Comparison of ENCODE assay signal across 9 mouse cellular contexts in the genomic region with DNA sequence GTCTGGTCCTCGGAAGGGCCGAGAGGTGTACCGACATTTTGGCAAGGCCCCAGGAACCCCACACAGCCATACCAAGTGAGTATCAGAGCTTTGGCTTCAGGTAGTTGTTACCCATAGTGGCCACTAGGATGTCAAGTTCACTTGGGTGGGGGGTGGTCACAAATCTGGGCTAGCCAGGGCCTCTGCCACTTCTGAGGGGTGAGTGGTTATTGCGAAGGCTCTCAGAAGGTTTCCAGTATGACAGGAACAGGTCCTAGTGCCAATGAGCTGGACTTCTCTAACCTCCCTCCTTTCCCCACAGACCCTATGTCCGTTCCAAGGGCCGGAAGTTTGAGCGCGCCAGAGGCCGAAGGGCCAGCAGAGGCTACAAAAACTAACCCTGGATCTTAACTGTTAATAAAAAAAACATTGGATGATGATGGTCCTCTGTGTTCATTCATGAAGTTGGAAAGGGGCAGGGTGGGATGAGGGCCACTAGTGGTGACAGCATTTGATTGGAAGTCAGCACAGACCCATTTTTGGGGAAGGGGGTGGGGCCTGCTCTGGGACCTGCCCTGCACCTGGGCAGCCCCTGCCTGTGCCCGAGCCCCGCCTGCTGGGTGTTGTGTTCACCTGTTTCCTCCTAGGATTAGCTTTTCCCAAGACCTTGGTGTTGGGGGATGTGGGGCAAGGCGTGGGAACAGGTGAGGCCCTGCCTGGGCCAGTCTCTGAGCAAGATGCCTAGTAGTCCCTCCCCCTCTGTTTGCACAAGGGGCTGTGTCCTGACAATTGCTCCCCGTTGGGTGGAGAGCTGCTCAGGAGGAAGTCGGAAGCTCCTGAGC. TPM values are rescaled to one million over a fixed set of nuclear protein-coding genes. Genes with fewer than 3 reads are reported as not detected.
A peak's percentile ranks its signal among the peaks of the same experiment; 100 is the strongest.
DNase-seq lines count a peak whose midpoint lies in the region; ATAC-seq and TF ChIP-seq lines count a peak whose summit lies in the region.
"Had no signal": no experiment of that assay in that cellular context is flagged by ENCODE, and none has a peak within 500 bp of the region (broad histone marks: within the 10 kb centered on the region; RNA-seq: fewer than 3 reads in every experiment).

A gene (plus strand): TSS at position 800 of the 821 bp plus-strand sequence.

- H3K9me3 ChIP-seq in midbrain, embryonic 11.5 days (ENCODE audit: control insufficient read depth, low read length): no peaks in the 10 kb centered on the region
- H3K9me3 ChIP-seq in midbrain, embryonic 14.5 days (ENCODE audit: control insufficient read depth, low read length): no peaks in the 10 kb centered on the region
- H3K9me3 ChIP-seq in intestine, embryonic 14.5 days (ENCODE audit: control insufficient read depth, low read length): no peaks in the 10 kb centered on the region

- no peak for ATAC-seq in midbrain, embryonic 11.5 days (ENCODE audit: low FRiP score)
- ATAC-seq in midbrain, embryonic 14.5 days (ENCODE audit: low FRiP score, low TSS enrichment): no peak
- ATAC-seq in intestine, embryonic 14.5 days (replicated peaks; ENCODE audit: low FRiP score, low TSS enrichment, low read depth): peak; percentile 67
- ATAC-seq: inflammation-experienced regulatory T-cells, adult 6 months had no signal

- H3K4me1 ChIP-seq in midbrain, embryonic 11.5 days (ENCODE audit: control insufficient read depth, insufficient read depth, low read length): peaks cover 30% of the 10 kb centered on the region
- peaks cover 27% of the 10 kb centered on the region for H3K4me1 ChIP-seq in midbrain, embryonic 14.5 days (ENCODE audit: control insufficient read depth, insufficient read depth, low read length)
- H3K4me1 ChIP-seq in intestine, embryonic 14.5 days (replicated peaks; ENCODE audit: control insufficient read depth, insufficient read depth, low read length): peaks cover 23% of the 10 kb centered on the region
- peaks cover 9% of the 10 kb centered on the region for H3K4me1 ChIP-seq in kidney, adult 2 months (ENCODE audit: control insufficient read depth, insufficient read depth, low read length)

- H3ac ChIP-seq in myocyte (ENCODE audit: control insufficient read depth, insufficient read length): no peak within 1 kb of the TSS

- H3K79me2 ChIP-seq in myocyte (ENCODE audit: control insufficient read depth, insufficient read depth): peaks cover 34% of the 10 kb centered on the region

- no peak for TF ChIP-seq POLR2A in myocyte (IDR thresholded peaks at IDR 0.05; ENCODE audit: insufficient read length, low read depth)
- TF ChIP-seq POLR2A in kidney, adult 2 months (IDR thresholded peaks at IDR 0.05; ENCODE audit: low read depth, low read length): no peak

- 82% methylated on average over 14 of the region's 14 CpGs for WGBS in midbrain, embryonic 11.5 days
- WGBS in midbrain, embryonic 14.5 days: 83% methylated on average over 14 of the region's 14 CpGs
- 77% methylated on average over 13 of the region's 14 CpGs for WGBS in intestine, embryonic 14.5 days
- 67% methylated on average over 14 of the region's 14 CpGs for WGBS in kidney, adult 2 months

- H3K27ac ChIP-seq in midbrain, embryonic 11.5 days (ENCODE audit: low read depth, low read length): no peak within 1 kb of the TSS
- H3K27ac ChIP-seq in midbrain, embryonic 14.5 days (replicated peaks; ENCODE audit: low read depth, low read length): no peak within 1 kb of the TSS
- H3K27ac ChIP-seq in intestine, embryonic 14.5 days (ENCODE audit: low read depth): peak within 1 kb of the TSS; percentile 36
- no peak within 1 kb of the TSS for H3K27ac ChIP-seq in kidney, adult 2 months (ENCODE audit: insufficient read depth, low read depth, low read length)

- no peak within 1 kb of the TSS for H3K4me2 ChIP-seq in midbrain, embryonic 11.5 days
- H3K4me2 ChIP-seq in midbrain, embryonic 14.5 days (ENCODE audit: low read length): no peak within 1 kb of the TSS
- peak within 1 kb of the TSS; percentile 89; the same call in 1 of the 2 replicates for H3K4me2 ChIP-seq in intestine, embryonic 14.5 days (ENCODE audit: low read length)
- H3K4me2 ChIP-seq in myocyte (ENCODE audit: low read depth): no peak within 1 kb of the TSS

- DNase-seq in cerebellum, adult 9-11 months: peak; percentile 63
- no peak for DNase-seq in cerebellum, adult 11 months
- DNase-seq in midbrain, embryonic 11.5 days (ENCODE audit: low spot score, missing footprints): peak; percentile 81
- no peak for DNase-seq in midbrain, embryonic 14.5 days
- DNase-seq in intestine, embryonic 14.5 days (ENCODE audit: low spot score): peak; percentile 75
- no peak for DNase-seq in frontal cortex, adult 2 months (ENCODE audit: extremely low spot score in 1 of 2, low spot score in 1 of 2)
- DNase-seq in kidney, adult 2 months: no peak

- H3K4me3 ChIP-seq in midbrain, embryonic 11.5 days (ENCODE audit: low read depth, low read length): no peak within 1 kb of the TSS
- no peak within 1 kb of the TSS for H3K4me3 ChIP-seq in midbrain, embryonic 14.5 days (replicated peaks; ENCODE audit: low read depth, low read length)
- H3K4me3 ChIP-seq in intestine, embryonic 14.5 days (ENCODE audit: low read depth, low read length): no peak within 1 kb of the TSS
- H3K4me3 ChIP-seq in myocyte: peak within 1 kb of the TSS; percentile 96
- no peak within 1 kb of the TSS for H3K4me3 ChIP-seq in kidney, adult 2 months (ENCODE audit: insufficient read depth, low read depth, low read length)

- H3K27me3 ChIP-seq in midbrain, embryonic 11.5 days (ENCODE audit: control insufficient read depth, insufficient read depth, low read length): no peaks in the 10 kb centered on the region
- no peaks in the 10 kb centered on the region for H3K27me3 ChIP-seq in midbrain, embryonic 14.5 days (ENCODE audit: control insufficient read depth, insufficient read depth, low read length)
- H3K27me3 ChIP-seq in intestine, embryonic 14.5 days (replicated peaks; ENCODE audit: control insufficient read depth, insufficient read depth, low read length): no peaks in the 10 kb centered on the region
- no peaks in the 10 kb centered on the region for H3K27me3 ChIP-seq in myocyte (ENCODE audit: control insufficient read depth, insufficient read depth, insufficient read length)
- H3K27me3 ChIP-seq in kidney, adult 2 months (replicated peaks; ENCODE audit: control insufficient read depth, insufficient read depth, low read length): no peaks in the 10 kb centered on the region

- no peak within 1 kb of the TSS for H3K9ac ChIP-seq in midbrain, embryonic 11.5 days (ENCODE audit: low read length)
- no peak within 1 kb of the TSS for H3K9ac ChIP-seq in midbrain, embryonic 14.5 days (replicated peaks; ENCODE audit: low read length)
- H3K9ac ChIP-seq in intestine, embryonic 14.5 days (ENCODE audit: low read length): no peak within 1 kb of the TSS

- no peak for TF ChIP-seq CTCF in kidney, adult 2 months (conservative IDR thresholded peaks at IDR 0.05; ENCODE audit: insufficient read depth, insufficient read length, low read depth, low read length)

- peaks cover 25% of the 10 kb centered on the region for H3K36me3 ChIP-seq in midbrain, embryonic 11.5 days (ENCODE audit: control insufficient read depth, insufficient read depth, low read length)
- H3K36me3 ChIP-seq in midbrain, embryonic 14.5 days (ENCODE audit: control insufficient read depth, insufficient read depth, low read length): peaks cover 67% of the 10 kb centered on the region
- H3K36me3 ChIP-seq in intestine, embryonic 14.5 days (ENCODE audit: control insufficient read depth, insufficient read depth, low read length): peaks cover 68% of the 10 kb centered on the region
- H3K36me3 ChIP-seq in myocyte (ENCODE audit: control insufficient read depth, insufficient read depth): no peaks in the 10 kb centered on the region
- H3K36me3 ChIP-seq in kidney, adult 2 months (ENCODE audit: control insufficient read depth, insufficient read depth, low read length): no peaks in the 10 kb centered on the region; the same call in 1 of the 2 replicates

TF ChIP-seq in myocyte, 11 proteins besides CTCF, POLR2A, EP300 and RAD21:
- TF ChIP-seq POLR2AphosphoS2 (IDR thresholded peaks at IDR 0.05; ENCODE audit: insufficient read length, low read depth) (peak; percentile 25), E2F4 (IDR thresholded peaks at IDR 0.05; ENCODE audit: insufficient read depth) (no peak)

RNA-seq across cellular contexts. Expression of the gene that starts here (rescaled TPM):
- polyA plus RNA-seq in midbrain, embryonic 11.5 days (2014; fragmentation: Nextera tagmentation; extraction: Ambion mirVana): 0.57 and 1.4 TPM in 2 replicates
- 0.46 and 0.90 TPM in 2 replicates for polyA plus RNA-seq in midbrain, embryonic 14.5 days (2014; fragmentation: Nextera tagmentation; extraction: Ambion mirVana)
- 4.1 and 5.8 TPM in 2 replicates for polyA plus RNA-seq in intestine, embryonic 14.5 days (2014; fragmentation: Nextera tagmentation; extraction: Ambion mirVana)
- polyA plus RNA-seq in myocyte (2012; fragmentation: generic; extraction: Trizol): 0.18 TPM
- polyA plus RNA-seq in frontal cortex, adult 2 months (2012; rRNA removed): 0.18 and 0.21 TPM in 2 replicates
- 0.19 and 0.35 TPM in 2 replicates for polyA plus RNA-seq in kidney, adult 2 months (2012; rRNA removed)

Comparison
In these comparisons a context has a peak if more than half of its experiments do, and no peak if none do; other contexts are left out.
1. DNase-seq: peak in cerebellum, adult 9-11 months (single experiment), midbrain, embryonic 11.5 days (single experiment) and intestine, embryonic 14.5 days (single experiment); none in cerebellum, adult 11 months (single experiment), midbrain, embryonic 14.5 days (single experiment), frontal cortex, adult 2 months (0 of 2) and kidney, adult 2 months (single experiment).